Comparison of ENCODE assay signal across 1 mouse cellular context in genomic region chr9:96669877-96670276, GRCm38 (mm10).
A peak's percentile ranks its signal among the peaks of the same experiment; 100 is the strongest.
TF ChIP-seq lines count a peak whose summit lies in the region.

No protein-coding gene starts in this region.

TF ChIP-seq in CH12.LX, 34 proteins besides CTCF, POLR2A, EP300 and RAD21 (continued from another document):
- TF ChIP-seq E2F4 (IDR thresholded peaks at IDR 0.05; ENCODE audit: insufficient replicate concordance, low read depth, low read length) (no peak), NELFE (IDR thresholded peaks at IDR 0.05; ENCODE audit: low read depth, low read length) (peak; percentile 51), ZMIZ1 (IDR thresholded peaks at IDR 0.05; ENCODE audit: low read depth, low read length) (peak; percentile 65; the same call in 1 of the 2 replicates), UBTF (IDR thresholded peaks at IDR 0.05; ENCODE audit: low read depth, low read length) (no peak), MAX (IDR thresholded peaks at IDR 0.05; ENCODE audit: low read length) (no peak), ELF1 (IDR thresholded peaks at IDR 0.05; ENCODE audit: low read depth, low read length) (peak; percentile 80), CHD2 (IDR thresholded peaks at IDR 0.05; ENCODE audit: low read length) (no peak; the same call in 1 of the 2 replicates), IRF4 (IDR thresholded peaks at IDR 0.05; ENCODE audit: low read depth, low read length) (peak; percentile 46), MYC (IDR thresholded peaks at IDR 0.05; ENCODE audit: low read depth, low read length) (peak; percentile 48), TBP (conservative IDR thresholded peaks at IDR 0.05; ENCODE audit: low read depth, low read length) (peak; percentile 69; the same call in 1 of the 2 replicates), MAFK (IDR thresholded peaks at IDR 0.05; ENCODE audit: insufficient replicate concordance, low read length) (no peak), POLR2AphosphoS2 (IDR thresholded peaks at IDR 0.05; ENCODE audit: low read depth, low read length) (peak; percentile 39; the same call in 1 of the 2 replicates), SMC3 (IDR thresholded peaks at IDR 0.05; ENCODE audit: low read depth, low read length) (peak; percentile 99)
